Mouse (Mus musculus) E14TG2a.4 (cell line): ENCODE measurements around the gene Tmc6.

Experiments
- CTCF ChIP-seq: conservative IDR thresholded peaks from 2 replicates; pipeline ENCODE4 v1.5.1; 2014; ENCODE audit warnings: low read length
- NANOG ChIP-seq: IDR thresholded peaks from 2 replicates; pipeline ENCODE4 v1.6.1; 2014; ENCODE audit warnings: borderline replicate concordance, low read length, mixed read lengths

DNA sequence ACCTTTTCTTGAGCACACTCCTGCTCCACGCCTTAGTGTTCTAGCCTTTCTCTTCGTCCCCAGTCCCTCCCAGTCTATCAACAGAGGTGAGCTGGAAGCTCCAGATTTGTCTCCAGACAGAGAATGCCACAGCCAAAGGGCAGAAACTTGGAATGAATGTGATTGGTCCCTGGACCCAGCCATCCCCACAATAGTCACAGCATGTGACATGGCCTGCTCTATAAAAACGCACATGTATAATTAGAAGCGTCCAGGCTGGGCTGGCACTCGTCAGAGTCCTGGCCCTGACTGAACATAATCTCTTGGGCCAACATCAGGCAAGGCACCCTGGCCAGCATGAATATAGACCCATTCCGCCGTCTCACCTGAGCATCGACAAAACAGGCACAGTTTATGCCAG is 37.1 kb upstream of the Tmc6 start:
- TF ChIP-seq CTCF (no peak), NANOG (no peak)
